Mouse (Mus musculus) midbrain, embryonic 13.5 days (tissue): ENCODE results near the gene Ypel5. TPM values are rescaled to one million over a fixed set of nuclear protein-coding genes. Genes with fewer than 3 reads are reported as not detected.

Experiments
- ATAC-seq: fragments of 200-750 bp; cut with Nextera tagmentation; 2 replicates; pipeline ENCODE4 v1.8.0; 2017; ENCODE audit warnings: mild to moderate bottlenecking, moderate TSS enrichment, moderate library complexity
- H3K27ac ChIP-seq: fragments of 300-500 bp; sonication (generic); 2 replicates; pipeline ENCODE4 v1.5.1; 2015; ENCODE audit warnings: inconsistent platforms, mild to moderate bottlenecking, moderate library complexity
- H3K27me3 ChIP-seq: fragments of 300-500 bp; sonication (generic); 2 replicates; pipeline ENCODE4 v1.6.1; 2015; ENCODE audit warnings: mild to moderate bottlenecking, inconsistent platforms
- H3K36me3 ChIP-seq: fragments of 300-500 bp; sonication (generic); 2 replicates; pipeline ENCODE4 v1.6.1; 2015; ENCODE audit warnings: mild to moderate bottlenecking, inconsistent platforms
- H3K4me1 ChIP-seq: fragments of 300-500 bp; sonication (generic); replicated peaks from 2 replicates; pipeline ENCODE4 v1.6.1; 2015; ENCODE audit warnings: inconsistent platforms
- H3K4me2 ChIP-seq: fragments of 300-500 bp; sonication (generic); replicated peaks from 2 replicates; pipeline ENCODE4 v1.6.1; 2015; ENCODE audit warnings: moderate library complexity, mild to moderate bottlenecking, inconsistent platforms
- H3K4me3 ChIP-seq: fragments of 300-500 bp; sonication (generic); replicated peaks from 2 replicates; pipeline ENCODE4 v1.5.1; 2015; ENCODE audit warnings: mild to moderate bottlenecking, inconsistent platforms
- H3K9ac ChIP-seq: fragments of 300-500 bp; sonication (generic); replicated peaks from 2 replicates; pipeline ENCODE4 v1.6.1; 2015; ENCODE audit warnings: mild to moderate bottlenecking, inconsistent platforms
- H3K9me3 ChIP-seq: fragments of 300-500 bp; sonication (generic); 2 replicates; pipeline ENCODE4 v1.6.1; 2016; ENCODE audit warnings: mild to moderate bottlenecking, inconsistent platforms
- WGBS: fragments of 180-500 bp; shearing (Covaris S2); methylation state at CpG from one replicate; pipeline ENCODE4 v1.1.7; 2015; 5-methylcytosine and 5-hydroxymethylcytosine counted together
- polyA plus RNA-seq: library from polyadenylated mRNA; unstranded; fragments of >200 nt; fragmentation: Nextera tagmentation; extraction: Ambion mirVana; gene quantifications from 2 replicates; pipeline ENCODE4 v1.2.1, GENCODE M21; 2015

The Ypel5 gene
- polyA plus RNA-seq, 1 experiment from 2014 or later: 103 TPM

GRCm38 (mm10) chr17:72895506-72895905 is 59.3 kb downstream of the Ypel5 start:
- H3K4me2 ChIP-seq: no peak overlapping the region
- ATAC-seq: no peak
- H3K36me3 ChIP-seq: no peaks in the 10 kb centered on the region
- WGBS: 95% methylated on average over 3 of the region's 3 CpGs
- no peak overlapping the region for H3K9ac ChIP-seq
- H3K4me3 ChIP-seq: no peak overlapping the region
- H3K9me3 ChIP-seq: no peaks in the 10 kb centered on the region
- H3K4me1 ChIP-seq: peaks cover 3% of the 10 kb centered on the region
- H3K27ac ChIP-seq: no peak overlapping the region
- H3K27me3 ChIP-seq: no peaks in the 10 kb centered on the region

- no peaks in the 10 kb centered on the region for H3K36me3 ChIP-seq
- H3K4me3 ChIP-seq: no peak overlapping the region
- H3K9ac ChIP-seq: no peak overlapping the region
- no peak for ATAC-seq
- 90% methylated on average over 7 of the region's 7 CpGs for WGBS
- no peak overlapping the region for H3K27ac ChIP-seq
- H3K9me3 ChIP-seq: no peaks in the 10 kb centered on the region
- no peak overlapping the region for H3K4me2 ChIP-seq
- no peaks in the 10 kb centered on the region for H3K27me3 ChIP-seq
- H3K4me1 ChIP-seq: no peaks in the 10 kb centered on the region
These were observed 60.8 kb downstream of the Ypel5 start for GRCm38 (mm10) chr17:72897076-72897475.

- Histone ChIP-seq H3K9me3 (no peaks in the 10 kb centered on the region), H3K36me3 (no peaks in the 10 kb centered on the region), H3K4me3 (no peak overlapping the region), H3K27me3 (no peaks in the 10 kb centered on the region), H3K4me2 (no peak overlapping the region), H3K4me1 (no peaks in the 10 kb centered on the region), H3K27ac (no peak overlapping the region), H3K9ac (no peak overlapping the region)
- 88% methylated on average over 5 of the region's 5 CpGs for WGBS
- ATAC-seq: no peak
These were observed 61.7 kb downstream of the Ypel5 start for GRCm38 (mm10) chr17:72897961-72898360.

- no peaks in the 10 kb centered on the region for H3K36me3 ChIP-seq
- no peak overlapping the region for H3K9ac ChIP-seq
- H3K27me3 ChIP-seq: no peaks in the 10 kb centered on the region
- H3K4me3 ChIP-seq: no peak overlapping the region
- H3K4me1 ChIP-seq: no peaks in the 10 kb centered on the region
- H3K4me2 ChIP-seq: no peak overlapping the region
- ATAC-seq: no peak
- 69% methylated on average over 3 of the region's 3 CpGs for WGBS
- H3K9me3 ChIP-seq: no peaks in the 10 kb centered on the region
- no peak overlapping the region for H3K27ac ChIP-seq
These were observed 62.5 kb downstream of the Ypel5 start for GRCm38 (mm10) chr17:72898775-72899174.

Other genes starting within 250 kb of the Ypel5 start
- gene Alk, start 231.8 kb upstream of the Ypel5 start, polyA plus RNA-seq: 2.7 and 2.9 TPM in 2 replicates
- 6.3 and 7.0 TPM in 2 replicates for gene Lbh, start 81.9 kb downstream of the Ypel5 start, polyA plus RNA-seq